Mouse (Mus musculus): ENCODE measurements around the gene Fam205c.

The Fam205c gene

GRCm38 (mm10) chr4:42874134-42874533, at the start of gene Fam205c:
Fam205c (minus strand) TSS chr4:42874234.
- no peak for DNase-seq (ENCODE audit: extremely low spot score, low read depth, low spot score)

DNA sequence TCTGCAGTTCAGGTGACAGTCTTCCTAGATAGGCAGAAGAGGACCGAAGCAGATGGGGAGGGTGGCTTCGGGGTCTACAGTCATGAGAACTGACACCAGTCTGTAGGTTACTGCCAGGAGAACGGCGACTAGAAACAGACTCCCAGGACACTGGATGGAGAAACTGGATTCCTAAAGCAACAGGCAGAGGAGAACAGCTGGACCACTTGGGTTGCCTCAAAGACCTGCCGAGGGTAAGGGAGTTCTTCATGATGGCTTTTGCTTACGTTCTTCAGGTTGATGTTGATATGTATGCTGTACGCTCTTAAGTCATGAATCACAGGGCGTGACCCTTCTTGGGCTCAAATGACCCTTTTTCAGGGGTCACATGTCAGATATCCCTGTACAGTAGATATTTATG, 48.4 kb upstream of the Fam205c start:
- no peak for DNase-seq (ENCODE audit: extremely low spot score, low read depth, low spot score)

DNA sequence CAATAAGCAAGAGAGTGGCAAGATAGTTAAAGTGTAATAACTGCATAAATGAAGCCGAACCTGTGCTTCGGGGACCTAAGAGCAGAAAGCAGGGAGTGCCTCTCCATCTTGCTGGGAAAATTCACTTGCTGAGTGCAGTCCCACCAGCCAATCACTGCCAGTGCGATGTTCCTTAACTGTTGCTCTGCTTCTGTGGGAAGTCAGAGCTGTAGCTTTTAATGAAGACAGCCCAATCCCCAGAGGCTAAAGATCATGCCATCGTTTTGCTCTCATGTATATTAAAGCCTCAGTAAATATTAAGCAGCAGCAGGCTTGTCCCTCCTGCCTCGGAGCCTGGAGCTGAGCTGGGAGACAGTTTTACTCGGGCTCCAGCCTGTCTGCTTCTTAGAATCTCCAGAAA, 48.0 kb upstream of the Fam205c start:
- no peak for DNase-seq (ENCODE audit: extremely low spot score, low read depth, low spot score)

- DNase-seq (ENCODE audit: extremely low spot score, low read depth, low spot score), result no peak
Measured at GRCm38 (mm10) chr4:42921536-42921935, 47.5 kb upstream of the Fam205c start.

- DNase-seq (ENCODE audit: extremely low spot score, low read depth, low spot score), result no peak
Measured at GRCm38 (mm10) chr4:42920726-42921125, 46.7 kb upstream of the Fam205c start.

DNA sequence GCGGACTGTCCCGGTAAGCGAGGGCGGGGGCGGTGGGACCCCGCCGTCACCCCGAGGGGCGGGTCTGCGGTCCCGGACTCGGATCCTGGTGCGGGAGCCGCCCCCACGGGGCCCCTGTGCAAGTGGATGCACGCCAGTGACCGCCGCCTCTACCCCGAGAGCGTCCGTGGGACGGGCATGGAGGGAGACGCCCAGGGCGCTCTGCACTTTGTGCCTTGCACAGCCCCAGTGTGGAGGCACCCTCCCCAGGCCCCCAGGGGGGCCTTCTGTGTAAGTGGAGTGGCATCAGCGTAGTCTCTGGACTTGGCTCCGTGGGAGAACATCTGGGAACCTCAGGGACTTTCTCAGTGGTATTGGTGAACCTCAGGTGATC, 43.4 kb upstream of the Fam205c start:
- no peak for DNase-seq (ENCODE audit: extremely low spot score, low read depth, low spot score)

DNA sequence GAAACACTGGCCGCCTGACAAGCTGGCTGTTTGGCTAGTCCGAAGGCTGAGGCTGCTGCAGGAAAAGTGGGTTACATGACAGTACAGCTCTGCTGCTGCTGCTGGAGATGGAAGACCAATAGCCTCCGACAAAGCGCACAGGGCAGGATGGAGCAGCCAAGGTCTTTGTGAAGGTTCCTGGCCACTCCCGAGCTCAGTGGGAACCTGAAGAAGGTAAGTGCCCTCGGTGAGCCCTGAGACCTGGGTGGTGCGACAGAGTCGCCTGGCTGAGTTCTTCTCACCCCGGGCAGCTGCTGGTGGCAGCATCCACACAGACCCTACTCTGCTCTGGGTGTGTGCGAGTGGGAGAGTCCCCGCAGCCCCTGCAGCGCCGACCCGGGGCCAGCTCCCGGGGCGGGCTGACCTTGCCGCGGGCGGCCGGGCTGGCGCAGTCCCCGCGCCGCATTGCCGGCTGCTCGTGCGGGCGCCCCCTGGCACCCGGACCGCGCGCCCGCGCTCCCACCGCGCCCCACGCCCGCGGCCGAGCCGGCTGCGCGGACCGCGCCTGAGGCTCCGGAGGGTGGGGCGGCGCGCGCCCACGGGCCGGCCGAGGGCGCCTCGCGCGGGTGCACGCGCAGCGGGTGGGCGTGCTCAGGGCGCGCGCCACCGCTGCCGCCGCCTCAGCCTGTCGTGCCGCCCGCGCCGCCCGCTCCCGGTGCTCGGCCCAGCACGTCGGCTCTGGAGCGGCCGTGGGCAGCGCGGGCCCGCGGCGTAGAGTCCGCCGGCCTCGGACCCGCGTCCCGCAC, 42.8 kb upstream of the Fam205c start, which contains the start of gene Phf24:
Phf24 (plus strand) TSS at position 44 of the 785 bp plus-strand sequence.
- no peak for DNase-seq (ENCODE audit: extremely low spot score, low read depth, low spot score)

GRCm38 (mm10) chr4:42915966-42916365, 41.9 kb upstream of the Fam205c start:
- no peak for DNase-seq (ENCODE audit: extremely low spot score, low read depth, low spot score)

GRCm38 (mm10) chr4:42915311-42915710, 41.3 kb upstream of the Fam205c start:
- no peak for DNase-seq (ENCODE audit: extremely low spot score, low read depth, low spot score)

DNA sequence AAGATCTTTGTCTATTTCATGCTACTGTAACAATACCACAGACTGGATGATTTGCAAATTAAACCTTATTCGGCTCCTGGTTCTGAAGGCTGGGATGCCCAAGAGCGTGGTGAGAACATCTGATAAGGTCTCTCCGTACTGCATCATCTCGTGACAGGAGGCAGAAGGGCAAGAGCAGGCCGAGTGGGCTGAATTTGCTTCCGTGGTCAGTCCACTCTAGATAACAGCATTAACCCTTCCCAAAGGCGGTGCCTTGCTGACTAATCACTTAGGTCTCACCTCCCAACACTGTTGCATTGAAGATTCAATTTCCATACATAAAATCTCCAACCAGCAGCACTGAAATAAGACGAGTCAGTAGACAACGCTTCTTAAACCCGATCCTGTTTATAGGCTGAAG, 39.4 kb upstream of the Fam205c start:
- DNase-seq (ENCODE audit: extremely low spot score, low read depth, low spot score), result no peak

DNA sequence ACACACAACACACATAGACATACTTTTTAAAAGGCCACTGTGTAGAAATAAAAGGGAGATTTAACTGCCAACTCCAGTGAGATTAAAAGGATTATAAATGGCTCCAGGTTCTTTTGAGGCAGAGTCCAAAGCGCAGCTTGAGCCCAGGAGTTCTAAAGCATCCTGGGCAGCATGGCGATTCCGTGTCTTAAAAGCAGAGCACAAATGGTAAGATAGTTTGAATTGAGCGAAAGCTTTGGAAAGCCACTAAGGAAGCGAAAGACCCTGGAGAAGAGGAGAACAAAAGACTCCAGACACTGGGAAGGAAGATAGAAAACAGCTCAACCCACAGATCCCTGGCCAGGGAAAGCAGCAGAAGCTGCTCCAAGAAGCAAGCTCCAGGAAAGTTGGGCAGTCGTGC, 30.9 kb upstream of the Fam205c start:
- DNase-seq (ENCODE audit: extremely low spot score, low read depth, low spot score), result no peak

DNA sequence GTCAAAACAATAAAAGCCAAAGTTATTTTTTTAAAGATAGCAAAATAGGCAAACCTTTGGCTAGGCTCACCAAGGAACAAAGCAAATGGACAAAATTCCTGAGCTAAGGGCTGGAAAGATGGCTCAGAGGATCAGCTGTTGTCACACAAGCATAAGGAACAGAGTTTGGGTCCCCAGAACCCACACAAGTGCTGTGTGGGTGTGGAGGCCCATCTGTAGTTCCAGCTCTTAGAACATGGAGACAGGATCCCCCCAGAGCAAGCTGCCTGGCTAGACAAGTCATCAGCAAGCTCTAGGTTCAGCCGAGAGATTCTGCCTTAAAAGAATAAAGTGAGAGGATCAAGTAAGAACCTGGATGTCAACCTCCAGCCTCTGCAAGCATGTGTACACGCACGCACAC, 30.5 kb upstream of the Fam205c start:
- no peak for DNase-seq (ENCODE audit: extremely low spot score, low read depth, low spot score)

- no peak for DNase-seq (ENCODE audit: extremely low spot score, low read depth, low spot score)
Measured at GRCm38 (mm10) chr4:42903942-42904341, 29.9 kb upstream of the Fam205c start.

- no peak for DNase-seq (ENCODE audit: extremely low spot score, low read depth, low spot score)
Measured at GRCm38 (mm10) chr4:42902730-42903129, 28.7 kb upstream of the Fam205c start.

- DNase-seq (ENCODE audit: extremely low spot score, low read depth, low spot score), result no peak
Measured at GRCm38 (mm10) chr4:42902174-42902573, 28.1 kb upstream of the Fam205c start.

DNA sequence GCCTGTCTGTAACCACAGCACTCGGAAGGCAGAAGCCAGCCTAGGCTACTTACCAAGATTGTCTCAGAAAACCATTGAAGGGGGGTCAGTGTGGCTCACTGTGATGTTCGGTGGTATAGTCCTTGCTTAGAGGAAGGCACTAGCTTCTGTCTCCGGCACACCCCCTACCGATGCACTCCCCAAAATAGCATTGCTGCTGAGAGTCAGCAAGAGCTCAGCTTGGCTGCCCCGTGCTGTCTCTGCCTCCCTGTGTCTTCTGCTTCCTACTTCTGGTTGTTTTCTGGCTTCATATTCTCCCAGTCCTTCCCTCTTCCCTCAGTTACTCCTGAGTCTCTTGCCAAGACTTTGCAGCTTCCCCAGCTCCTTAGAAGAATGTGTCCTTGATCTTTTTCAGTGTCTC, 26.8 kb upstream of the Fam205c start:
- no peak for DNase-seq (ENCODE audit: extremely low spot score, low read depth, low spot score)

DNA sequence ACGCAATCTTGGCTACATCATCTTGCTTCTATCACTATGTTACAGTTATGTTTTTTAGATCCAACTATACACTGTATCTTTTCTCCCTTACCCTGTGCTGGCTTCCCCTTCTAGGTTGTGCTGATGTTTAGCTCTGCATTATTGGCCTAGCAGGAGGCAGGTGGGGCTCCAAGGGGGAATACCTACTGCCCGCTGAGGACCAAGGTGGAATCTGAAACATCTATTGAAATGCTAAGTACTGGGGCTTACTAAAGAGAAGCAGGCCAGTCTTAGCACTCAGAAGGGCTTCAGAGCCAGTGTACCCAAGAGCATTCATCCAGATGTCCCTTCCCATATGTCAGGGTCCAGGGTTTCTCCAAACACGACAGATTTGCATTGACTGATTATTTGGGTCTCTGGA, 24.9 kb upstream of the Fam205c start:
- no peak for DNase-seq (ENCODE audit: extremely low spot score, low read depth, low spot score)

- no peak for DNase-seq (ENCODE audit: extremely low spot score, low read depth, low spot score)
Measured at GRCm38 (mm10) chr4:42895118-42895517, 21.1 kb upstream of the Fam205c start.

- DNase-seq (ENCODE audit: extremely low spot score, low read depth, low spot score), result no peak
Measured at GRCm38 (mm10) chr4:42891176-42891575, 17.1 kb upstream of the Fam205c start.

GRCm38 (mm10) chr4:42888806-42889205, 14.8 kb upstream of the Fam205c start:
- no peak for DNase-seq (ENCODE audit: extremely low spot score, low read depth, low spot score)

GRCm38 (mm10) chr4:42886926-42887325, 12.9 kb upstream of the Fam205c start:
- no peak for DNase-seq (ENCODE audit: extremely low spot score, low read depth, low spot score)

DNA sequence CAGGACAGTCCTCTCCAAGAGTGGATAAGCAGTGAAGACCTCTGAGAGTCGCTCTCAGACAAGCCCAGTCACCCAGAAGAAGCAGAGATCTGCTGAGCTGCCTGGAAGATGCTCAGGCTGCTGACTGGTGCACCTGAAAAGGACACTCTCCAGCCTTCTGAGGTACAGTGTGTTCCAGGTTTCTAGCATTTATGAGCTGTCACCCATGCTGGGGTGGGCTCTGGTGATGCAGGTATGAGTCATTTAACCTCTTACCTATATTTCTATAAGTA, 6.6 kb upstream of the Fam205c start:
- DNase-seq (ENCODE audit: extremely low spot score, low read depth, low spot score), result no peak
